Mouse (Mus musculus): ENCODE results near the gene Itgb2l.

The Itgb2l gene

GRCm38 (mm10) chr16:96443468-96443867, at the start of gene Itgb2l:
Gene Itgb2l (minus strand): TSS chr16:96443619.
- DNase-seq (ENCODE audit: inconsistent age in 2 of 2, low spot score in 1 of 2): no peak

DNA sequence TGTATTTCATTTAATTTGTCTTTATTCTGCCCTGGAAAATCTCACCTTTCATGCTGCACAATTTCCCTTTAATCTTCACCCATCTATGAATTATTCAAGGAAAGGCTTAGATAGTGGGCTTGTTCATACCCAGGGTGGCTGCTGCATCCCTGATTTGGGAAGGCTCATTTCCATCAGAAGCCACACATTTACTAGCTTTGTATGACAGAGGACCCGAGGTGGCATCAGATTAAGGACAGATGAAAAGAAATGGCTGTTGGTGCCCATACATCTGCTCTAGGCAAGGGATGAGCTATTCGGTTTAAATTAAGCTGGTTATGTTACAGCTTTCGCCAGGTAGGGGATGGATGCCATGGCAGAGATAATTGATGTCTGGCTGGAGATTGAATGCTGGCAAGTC, 48.1 kb upstream of the Itgb2l start:
- DNase-seq (ENCODE audit: inconsistent age in 2 of 2, low spot score in 1 of 2): no peak

GRCm38 (mm10) chr16:96488038-96488437, 44.6 kb upstream of the Itgb2l start:
- DNase-seq (ENCODE audit: inconsistent age in 2 of 2, low spot score in 1 of 2): no peak

- DNase-seq (ENCODE audit: inconsistent age in 2 of 2, low spot score in 1 of 2): no peak
Measured at GRCm38 (mm10) chr16:96487007-96487684, 43.7 kb upstream of the Itgb2l start.

DNA sequence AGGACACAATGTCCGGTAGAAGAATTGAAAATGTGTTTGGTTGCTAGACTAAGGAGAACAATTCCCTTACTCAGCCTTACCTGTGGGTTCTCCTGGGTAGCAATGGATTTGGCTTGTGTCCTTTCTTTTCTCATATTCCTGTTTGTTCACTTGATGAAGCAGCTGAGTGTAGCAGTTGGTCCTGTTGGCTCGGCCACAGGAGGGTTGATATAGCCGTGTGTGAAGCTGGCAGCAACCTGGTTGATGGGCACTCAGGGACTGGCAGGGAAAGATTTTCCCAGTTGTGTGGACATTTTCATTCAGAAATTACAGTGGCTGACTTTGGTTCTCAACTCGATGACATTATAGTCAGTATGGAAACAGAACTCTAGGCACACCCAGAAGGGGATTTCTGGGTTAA, 38.4 kb upstream of the Itgb2l start:
- no peak for DNase-seq (ENCODE audit: inconsistent age in 2 of 2, low spot score in 1 of 2)

- DNase-seq (ENCODE audit: inconsistent age in 2 of 2, low spot score in 1 of 2): no peak
Measured at GRCm38 (mm10) chr16:96474185-96474584, 30.8 kb upstream of the Itgb2l start.

DNA sequence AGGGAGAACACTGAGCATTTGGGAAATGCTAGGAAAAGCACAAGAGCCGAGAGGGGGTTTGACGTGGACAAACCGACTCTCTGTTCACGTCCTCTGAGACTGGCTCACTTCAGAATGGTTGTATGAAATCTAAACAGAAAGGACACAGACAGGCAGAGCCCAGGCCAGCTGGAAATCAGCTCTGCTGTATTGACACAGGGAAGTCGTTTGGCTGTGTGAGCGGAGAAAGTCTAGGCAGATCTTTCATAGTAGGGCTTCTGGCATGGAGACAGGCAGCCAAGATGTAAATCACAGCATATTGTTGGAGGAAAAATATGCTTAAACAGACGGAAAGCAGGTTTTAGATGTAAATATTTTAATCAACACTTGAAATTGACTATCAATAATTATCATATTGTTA, 29.4 kb upstream of the Itgb2l start:
- no peak for DNase-seq (ENCODE audit: inconsistent age in 2 of 2, low spot score in 1 of 2)

GRCm38 (mm10) chr16:96472361-96472760, 28.9 kb upstream of the Itgb2l start:
- DNase-seq (ENCODE audit: inconsistent age in 2 of 2, low spot score in 1 of 2): no peak

DNA sequence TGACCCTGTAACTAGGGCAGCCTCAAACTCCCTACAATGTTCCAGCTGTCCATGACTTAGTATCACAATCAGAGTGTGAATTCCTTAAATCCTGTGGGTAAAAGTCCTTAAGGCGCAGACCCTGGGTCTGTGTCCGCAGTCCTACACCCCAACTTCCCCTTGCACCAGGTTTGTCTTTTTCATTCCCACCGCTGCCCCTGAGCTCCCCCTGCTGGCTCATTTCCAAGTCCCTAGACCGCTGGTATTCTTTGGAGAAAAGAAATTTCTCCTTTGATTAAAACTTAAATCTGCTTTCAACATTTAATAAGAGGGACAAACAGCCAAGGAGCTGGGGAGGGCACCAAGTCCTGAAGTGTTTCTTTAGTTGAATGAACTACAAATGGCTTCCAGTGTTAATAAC, 26.2 kb upstream of the Itgb2l start:
- DNase-seq (ENCODE audit: inconsistent age in 2 of 2, low spot score in 1 of 2): peak in 1 of 2 experiments; percentile 24

- DNase-seq (ENCODE audit: inconsistent age in 2 of 2, low spot score in 1 of 2): peak; percentile 33 to 56
Measured at GRCm38 (mm10) chr16:96468698-96469097, 25.3 kb upstream of the Itgb2l start.

GRCm38 (mm10) chr16:96468011-96468410, 24.6 kb upstream of the Itgb2l start:
- DNase-seq (ENCODE audit: inconsistent age in 2 of 2, low spot score in 1 of 2): no peak

DNA sequence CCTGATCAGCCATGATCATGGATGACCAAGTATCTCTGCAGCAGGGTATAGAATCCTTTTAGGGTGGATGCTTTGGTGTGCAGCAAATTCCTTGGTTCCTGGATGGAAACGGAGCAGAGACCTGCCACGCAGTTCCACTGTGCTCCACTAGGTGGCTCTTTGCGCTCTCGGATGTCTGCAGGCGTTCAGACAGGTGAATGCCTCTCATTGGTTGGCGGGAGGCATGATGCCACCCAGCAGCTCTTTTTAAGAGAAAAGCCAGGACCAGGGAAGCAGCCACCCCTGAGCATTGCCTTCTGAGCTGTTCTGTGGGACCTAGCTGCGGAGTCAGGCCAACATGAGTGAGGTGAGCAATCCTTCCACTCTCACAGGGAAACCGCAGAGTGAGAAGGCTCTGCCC, 24.0 kb upstream of the Itgb2l start, which contains the start of gene Pcp4:
Gene Pcp4 (plus strand): TSS at position 162 of the 400 bp plus-strand sequence.
- DNase-seq (ENCODE audit: inconsistent age in 2 of 2, low spot score in 1 of 2): peak; percentile 58 to 90

DNA sequence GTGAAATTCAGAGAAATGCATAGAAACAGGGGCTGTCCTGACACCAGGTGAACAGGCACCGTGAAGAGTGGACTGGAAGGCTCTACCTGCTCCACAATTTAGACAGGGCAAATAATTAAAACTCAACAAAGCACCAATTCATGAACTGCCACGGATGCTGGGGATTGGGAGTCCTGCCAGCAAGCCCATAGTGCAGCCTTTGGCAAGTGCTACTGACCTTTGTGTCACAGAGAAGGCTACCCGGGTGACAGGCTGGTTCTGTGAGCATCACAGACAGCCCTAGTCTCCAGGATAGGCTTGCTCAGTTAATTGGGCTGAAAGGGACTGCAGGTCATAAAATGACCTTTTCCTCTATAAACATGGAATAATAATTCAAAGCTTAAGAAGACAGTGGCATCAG, 17.4 kb upstream of the Itgb2l start:
- no peak for DNase-seq (ENCODE audit: inconsistent age in 2 of 2, low spot score in 1 of 2)

- no peak for DNase-seq (ENCODE audit: inconsistent age in 2 of 2, low spot score in 1 of 2)
Measured at GRCm38 (mm10) chr16:96459356-96459755, 15.9 kb upstream of the Itgb2l start.

- no peak for DNase-seq (ENCODE audit: inconsistent age in 2 of 2, low spot score in 1 of 2)
Measured at GRCm38 (mm10) chr16:96457612-96458011, 14.2 kb upstream of the Itgb2l start.

DNA sequence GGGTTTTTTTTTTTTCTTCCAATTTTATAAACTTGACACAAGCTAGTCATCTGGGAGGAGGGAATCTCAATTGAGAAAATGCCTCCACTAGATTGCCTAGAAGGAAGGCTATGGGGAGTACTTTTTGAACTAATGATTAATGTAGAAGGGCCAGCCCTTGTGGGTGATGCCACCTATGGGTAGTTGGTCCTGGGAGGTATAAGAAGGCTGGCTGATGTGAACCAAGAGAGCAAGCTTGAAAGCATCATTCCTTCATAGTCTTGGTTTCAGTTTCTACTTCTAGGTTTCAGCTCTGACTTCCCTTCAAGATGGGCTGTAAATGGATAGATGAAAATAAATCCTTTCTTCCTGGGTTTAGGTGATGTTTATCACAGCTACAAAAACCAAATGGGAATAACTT, 10.7 kb upstream of the Itgb2l start:
- no peak for DNase-seq (ENCODE audit: inconsistent age in 2 of 2, low spot score in 1 of 2)

DNA sequence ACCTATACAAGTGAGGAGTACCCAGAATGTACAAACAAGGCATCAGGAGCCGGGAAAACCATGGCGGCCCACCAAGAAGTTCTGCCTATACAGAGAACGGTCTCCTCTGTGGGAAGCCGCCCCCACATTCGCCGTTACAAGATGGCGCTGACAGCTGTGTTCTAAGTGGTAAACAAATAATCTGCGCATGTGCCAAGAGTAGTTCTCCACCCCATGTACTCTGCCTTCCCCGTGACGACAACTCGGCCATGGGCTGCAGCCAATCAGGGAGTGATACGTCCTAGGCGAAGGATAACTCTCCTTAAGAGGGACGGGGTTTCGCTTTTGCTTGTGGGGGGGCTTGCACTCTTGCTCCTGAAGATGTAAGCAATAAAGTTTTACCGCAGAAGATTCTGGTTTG, 7.5 kb upstream of the Itgb2l start:
- peak; percentile 10 to 29 for DNase-seq (ENCODE audit: inconsistent age in 2 of 2, low spot score in 1 of 2)

GRCm38 (mm10) chr16:96441826-96442225, 1.6 kb downstream of the Itgb2l start:
- no peak for DNase-seq (ENCODE audit: inconsistent age in 2 of 2, low spot score in 1 of 2)

DNA sequence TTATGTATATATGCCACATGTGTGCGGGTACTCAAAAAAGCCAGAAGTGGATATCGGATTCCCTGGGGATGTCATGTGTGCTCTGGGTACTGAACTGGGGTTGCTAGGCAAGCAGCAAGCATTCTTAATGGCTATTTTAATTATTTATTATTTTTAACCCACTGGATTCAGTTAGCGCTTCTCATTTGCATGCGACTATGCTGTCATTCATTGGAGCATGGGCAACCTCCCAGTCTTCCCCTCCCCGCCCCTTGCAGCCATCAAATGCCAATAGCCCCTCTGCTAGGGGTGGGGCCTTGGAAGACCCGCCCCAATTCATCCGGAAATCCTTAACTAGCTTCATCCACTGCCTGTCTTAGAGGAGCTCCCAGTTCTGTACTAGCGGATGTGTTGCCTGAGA, 2.5 kb downstream of the Itgb2l start:
- no peak for DNase-seq (ENCODE audit: inconsistent age in 2 of 2, low spot score in 1 of 2)

DNA sequence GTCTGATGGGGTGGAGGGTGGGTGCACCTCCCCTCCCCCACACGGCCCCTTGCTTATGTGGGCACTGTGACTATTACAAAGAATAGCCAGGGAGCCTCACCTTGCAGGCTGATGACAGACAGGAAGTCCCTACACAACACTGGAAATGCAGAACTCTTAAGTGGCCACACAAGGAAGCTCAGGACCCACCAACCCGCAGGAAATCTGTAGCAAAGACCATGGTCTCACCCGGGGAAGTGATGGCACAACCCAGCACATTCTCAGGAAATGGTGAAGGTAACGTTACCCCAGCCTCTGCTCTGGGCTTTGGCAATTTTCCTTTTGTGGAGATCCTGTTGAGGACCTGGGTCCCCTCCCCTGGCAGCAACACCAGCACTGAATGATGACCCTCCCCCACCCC, 3.7 kb downstream of the Itgb2l start:
- no peak for DNase-seq (ENCODE audit: inconsistent age in 2 of 2, low spot score in 1 of 2)

- no peak for DNase-seq (ENCODE audit: inconsistent age in 2 of 2, low spot score in 1 of 2)
Measured at GRCm38 (mm10) chr16:96438946-96439345, 4.5 kb downstream of the Itgb2l start.

GRCm38 (mm10) chr16:96434024-96434785, 9.2 kb downstream of the Itgb2l start:
- DNase-seq (ENCODE audit: inconsistent age in 2 of 2, low spot score in 1 of 2): no peak

GRCm38 (mm10) chr16:96433266-96433665, 10.2 kb downstream of the Itgb2l start:
- DNase-seq (ENCODE audit: inconsistent age in 2 of 2, low spot score in 1 of 2): no peak

Measured in adrenal gland, adult (tissue).